ENCODE assay signal across 41 mouse cellular contexts in the genomic region with DNA sequence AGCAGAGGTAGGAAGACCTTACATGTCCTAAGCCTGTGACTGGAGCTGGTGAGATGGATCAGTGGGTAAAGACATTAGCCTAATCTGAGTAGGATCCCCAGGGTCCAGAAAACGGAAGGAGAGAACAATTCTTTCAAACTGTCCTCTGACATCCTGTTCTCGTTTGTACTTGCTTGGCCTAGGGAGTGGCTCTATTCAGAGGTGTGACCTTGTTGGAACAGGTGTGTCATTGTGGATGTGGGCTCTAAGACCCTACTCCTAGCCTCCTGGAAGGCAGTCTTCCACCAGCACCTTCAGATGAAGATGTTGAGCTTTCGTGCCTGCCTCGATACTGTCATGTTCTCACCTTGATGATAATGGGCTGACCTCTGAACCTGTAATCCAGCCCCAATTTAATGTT. TPM values are rescaled to one million over a fixed set of nuclear protein-coding genes. Genes with fewer than 3 reads are reported as not detected.
"Had no signal": no experiment of that assay in that cellular context is flagged by ENCODE, and none has a peak within 500 bp of the region (broad histone marks: within the 10 kb centered on the region; RNA-seq: fewer than 3 reads in every experiment).

No protein-coding gene starts in this region.

- DNase-seq: left cerebral cortex, postnatal 4 days; liver, embryonic 13.5 days; lung, adult 18-20 months; lung, adult 2 months; lung, postnatal 10 days; lung, postnatal 36 days; lung, postnatal 4 days; midbrain, embryonic 14.5 days had no signal

- H3K4me1 ChIP-seq: limb, embryonic 12.5 days; limb, embryonic 13.5 days; limb, embryonic 15.5 days; liver, embryonic 12.5 days; liver, embryonic 13.5 days; liver, embryonic 15.5 days; megakaryocyte, embryonic 14.5 days; midbrain, embryonic 10.5 days; midbrain, embryonic 12.5 days; midbrain, embryonic 13.5 days; midbrain, embryonic 15.5 days; neural tube, embryonic 12.5 days had no signal

- H3K27me3 ChIP-seq: limb, embryonic 12.5 days; limb, embryonic 13.5 days; limb, embryonic 15.5 days; liver, embryonic 12.5 days; liver, embryonic 13.5 days; liver, embryonic 15.5 days; lung, embryonic 15.5 days; megakaryocyte, embryonic 14.5 days; midbrain, embryonic 12.5 days; midbrain, embryonic 13.5 days; midbrain, embryonic 15.5 days; neural tube, embryonic 12.5 days had no signal

- H3K27ac ChIP-seq: limb, embryonic 10.5 days; limb, embryonic 12.5 days; limb, embryonic 13.5 days; limb, embryonic 15.5 days; liver, embryonic 12.5 days; liver, embryonic 13.5 days; liver, embryonic 14.5 days; liver, embryonic 15.5 days; lung, embryonic 15.5 days; macrophage; midbrain, embryonic 10.5 days; midbrain, embryonic 12.5 days; midbrain, embryonic 13.5 days; midbrain, embryonic 15.5 days; neural tube, embryonic 12.5 days had no signal

- H3K9me3 ChIP-seq: limb, embryonic 10.5 days; limb, embryonic 12.5 days; limb, embryonic 13.5 days; limb, embryonic 15.5 days; liver, embryonic 12.5 days; liver, embryonic 13.5 days; liver, embryonic 15.5 days; lung, embryonic 15.5 days; midbrain, embryonic 10.5 days; midbrain, embryonic 12.5 days; midbrain, embryonic 13.5 days; midbrain, embryonic 15.5 days; neural tube, embryonic 12.5 days had no signal

- H3K4me3 ChIP-seq: limb, embryonic 10.5 days; limb, embryonic 12.5 days; limb, embryonic 13.5 days; limb, embryonic 15.5 days; liver, embryonic 12.5 days; liver, embryonic 13.5 days; liver, embryonic 15.5 days; lung, embryonic 15.5 days; megakaryocyte, embryonic 14.5 days; midbrain, embryonic 10.5 days; midbrain, embryonic 12.5 days; midbrain, embryonic 13.5 days; midbrain, embryonic 15.5 days; myocyte; neural tube, embryonic 12.5 days had no signal

- H3K9ac ChIP-seq: limb, embryonic 12.5 days; limb, embryonic 13.5 days; limb, embryonic 15.5 days; liver, embryonic 12.5 days; liver, embryonic 13.5 days; liver, embryonic 14.5 days; liver, embryonic 15.5 days; liver, postnatal 0 days; lung, embryonic 14.5 days; lung, embryonic 15.5 days; midbrain, embryonic 12.5 days; midbrain, embryonic 13.5 days; midbrain, embryonic 15.5 days; neural tube, embryonic 12.5 days had no signal

- H3K36me3 ChIP-seq: limb, embryonic 10.5 days; limb, embryonic 12.5 days; limb, embryonic 13.5 days; limb, embryonic 15.5 days; liver, embryonic 12.5 days; liver, embryonic 13.5 days; liver, embryonic 15.5 days; lung, embryonic 15.5 days; midbrain, embryonic 10.5 days; midbrain, embryonic 12.5 days; midbrain, embryonic 13.5 days; midbrain, embryonic 15.5 days; neural tube, embryonic 12.5 days had no signal

RNA-seq across cellular contexts. Expression of gene Cga, which starts 12.6 kb away (rescaled TPM):
- total RNA-seq: left cerebral cortex, postnatal 10 days; left cerebral cortex, postnatal 14 days; left cerebral cortex, postnatal 25 days; left cerebral cortex, postnatal 36 days; left cerebral cortex, postnatal 4 days; megakaryocyte progenitor cell, adult 5-6 weeks; megakaryocyte, adult 5-6 weeks; midbrain, postnatal 0 days had no signal
- polyA plus RNA-seq: limb, embryonic 10.5 days; limb, embryonic 11.5 days; limb, embryonic 12.5 days; limb, embryonic 13.5 days; limb, embryonic 14.5 days; limb, embryonic 15.5 days; liver, embryonic 11.5 days; liver, embryonic 12.5 days; liver, embryonic 14.5 days; liver, embryonic 16.5 days; lung, adult 2 months; lung, embryonic 14.5 days; lung, embryonic 15.5 days; lung, embryonic 16.5 days; lung, postnatal 0 days; macrophage; midbrain, embryonic 11.5 days; midbrain, embryonic 12.5 days; midbrain, embryonic 13.5 days; midbrain, embryonic 14.5 days; midbrain, embryonic 15.5 days; midbrain, postnatal 0 days; myocyte; neural tube, embryonic 11.5 days; neural tube, embryonic 12.5 days had no signal
